23 mouse cellular contexts compared by ENCODE assay signal in genomic region chr15:87666041-87666750, GRCm38 (mm10).
DNase-seq lines count a peak whose midpoint lies in the region; TF ChIP-seq lines count a peak whose summit lies in the region.
"Had no signal": no experiment of that assay in that cellular context is flagged by ENCODE, and none has a peak within 500 bp of the region (broad histone marks: within the 10 kb centered on the region; RNA-seq: fewer than 3 reads in every experiment).

No protein-coding gene starts in this region.

- DNase-seq in adrenal gland, adult (ENCODE audit: inconsistent age in 2 of 2, low spot score in 1 of 2) = peak; percentile 78 to 83
- DNase-seq in adrenal gland, postnatal 25 days = no peak
- no peak for DNase-seq in layer of hippocampus, adult 2 months (ENCODE audit: low spot score in 2 of 2)
- DNase-seq in layer of hippocampus, adult 8-10 months (ENCODE audit: low spot score in 2 of 2) = no peak
- peak; percentile 65 to 77 for DNase-seq in cerebellum, adult 2 months
- peak; percentile 72 to 80 for DNase-seq in cerebellum, postnatal 25 days
- no peak for DNase-seq in layer of hippocampus, adult 9-10 months (ENCODE audit: low spot score)
- no peak for DNase-seq in kidney, postnatal 25 days
- DNase-seq: gastrocnemius, postnatal 10 days; kidney, adult 9 months; kidney, postnatal 14 days; liver; right cerebral cortex, adult 18-20 months; right cerebral cortex, postnatal 4 days; thymus, postnatal 14 days had no signal

- no peak overlapping the region for H3K4me3 ChIP-seq in layer of hippocampus, adult 2 months
- H3K4me3 ChIP-seq in cerebellum, adult 2 months (replicated peaks; ENCODE audit: insufficient read depth, low read depth, low read length) = no peak overlapping the region
- H3K4me3 ChIP-seq: embryonic facial prominence, embryonic 15.5 days; heart, embryonic 13.5 days; intestine, embryonic 15.5 days; limb, embryonic 10.5 days; midbrain, embryonic 15.5 days; neural tube, embryonic 12.5 days had no signal

- TF ChIP-seq CTCF in layer of hippocampus, adult 2 months (conservative IDR thresholded peaks at IDR 0.05) = no peak
- TF ChIP-seq CTCF in cerebellum, adult 2 months (IDR thresholded peaks at IDR 0.05; ENCODE audit: borderline replicate concordance, insufficient read depth, low read depth, low read length) = no peak

- H3K4me1 ChIP-seq in cerebellum, adult 2 months (ENCODE audit: control insufficient read depth, insufficient read depth, low read length) = peaks cover 22% of the 10 kb centered on the region
- H3K4me1 ChIP-seq: heart, embryonic 13.5 days; intestine, embryonic 15.5 days; limb, embryonic 10.5 days; neural tube, embryonic 12.5 days had no signal

- TF ChIP-seq POLR2A in cerebellum, adult 2 months (IDR thresholded peaks at IDR 0.05; ENCODE audit: borderline replicate concordance, insufficient read depth, low read length) = no peak

- peak overlapping the region; percentile 56; the same call in 1 of the 2 replicates for H3K27ac ChIP-seq in layer of hippocampus, adult 2 months
- no peak overlapping the region for H3K27ac ChIP-seq in cerebellum, adult 2 months (ENCODE audit: insufficient read depth, low read length)
- H3K27ac ChIP-seq: embryonic facial prominence, embryonic 15.5 days; heart, embryonic 13.5 days; hindbrain, embryonic 14.5 days; intestine, embryonic 15.5 days; limb, embryonic 10.5 days; macrophage; midbrain, embryonic 15.5 days; neural tube, embryonic 12.5 days had no signal

- WGBS in cerebellum, adult 2 months = 27% methylated on average over 13 of the region's 13 CpGs

- no peaks in the 10 kb centered on the region for H3K27me3 ChIP-seq in cerebellum, adult 2 months (ENCODE audit: control insufficient read depth, insufficient read depth, low read length)
- H3K27me3 ChIP-seq: embryonic facial prominence, embryonic 15.5 days; heart, embryonic 13.5 days; intestine, embryonic 15.5 days; midbrain, embryonic 15.5 days; neural tube, embryonic 12.5 days had no signal

Comparison
In these comparisons a context has a peak if more than half of its experiments do, and no peak if none do; other contexts are left out.
1. DNase-seq: peak in adrenal gland, adult (2 of 2), cerebellum, adult 2 months (2 of 2) and cerebellum, postnatal 25 days (2 of 2); none in adrenal gland, postnatal 25 days (single experiment), layer of hippocampus, adult 2 months (0 of 2), layer of hippocampus, adult 8-10 months (0 of 2), layer of hippocampus, adult 9-10 months (single experiment) and kidney, postnatal 25 days (0 of 2).